Mouse (Mus musculus) kidney, postnatal 25 days (tissue): Measurements from ENCODE around the gene Pdf.
A peak's percentile ranks its signal among the peaks of the same experiment; 100 is the strongest.
"Not testable (repeated sequence)": the region's sequence is repeated elsewhere in the genome, so short reads cannot be mapped to it uniquely, and the experiment has no call there.

Source experiments
- DNase-seq, 2 experiments: peaks; one replicate each; pipeline ENCODE4 v3.0.0; 2021; ENCODE audit warnings: mixed read lengths in 2 of 2

Gene Pdf

GRCm38 (mm10) chr8:107035641-107036040 is 12.8 kb downstream of the Pdf start:
- DNase-seq = no peak

DNA sequence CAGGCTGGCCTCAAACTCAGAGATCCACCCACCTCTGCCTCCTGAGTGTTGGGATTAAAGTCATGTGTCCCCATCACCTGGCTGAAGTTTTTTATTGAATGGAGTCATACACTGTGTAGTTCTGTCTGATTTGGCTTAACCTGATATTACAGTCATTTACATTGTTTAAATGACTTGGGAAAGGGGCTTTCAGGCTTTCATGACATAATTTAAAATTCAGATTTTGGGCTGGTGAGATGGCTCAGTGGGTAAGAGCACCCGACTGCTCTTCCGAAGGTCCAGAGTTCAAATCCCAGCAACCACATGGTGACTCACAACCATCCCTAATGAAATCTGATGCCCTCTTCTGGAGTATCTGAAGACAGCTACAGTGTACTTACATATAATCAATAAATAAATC is 14.8 kb downstream of the Pdf start:
- not testable (repeated sequence) for DNase-seq

GRCm38 (mm10) chr8:107031577-107032090 is 16.8 kb downstream of the Pdf start:
- DNase-seq = no peak

- peak; percentile 97 for DNase-seq
Measured at GRCm38 (mm10) chr8:107030650-107031576, 17.5 kb downstream of the Pdf start, which contains the start of gene Vps4a. Gene Vps4a (plus strand): TSS chr8:107031222.

GRCm38 (mm10) chr8:107030058-107030457 is 18.4 kb downstream of the Pdf start:
- DNase-seq = no peak

DNA sequence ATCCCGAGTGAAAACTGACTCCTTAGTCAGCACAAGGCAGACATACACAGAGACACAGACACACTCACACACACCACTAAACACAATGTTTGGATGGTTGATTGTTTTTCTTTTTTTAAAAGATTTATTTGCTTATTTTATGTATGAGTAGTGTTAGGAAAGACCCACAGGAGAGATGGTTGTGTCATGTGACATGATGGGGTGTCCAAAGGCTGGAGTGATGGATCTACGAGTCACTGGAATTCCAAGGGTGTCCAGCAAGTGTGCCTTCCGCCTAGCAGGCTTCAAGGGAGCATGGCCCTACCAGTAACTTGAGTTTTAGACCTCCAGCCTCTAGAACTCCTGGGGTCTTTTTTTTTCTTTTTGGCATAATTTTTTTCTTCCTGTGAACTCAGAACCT is 19.1 kb downstream of the Pdf start:
- no peak for DNase-seq

GRCm38 (mm10) chr8:107023479-107023878 is 24.9 kb downstream of the Pdf start:
- DNase-seq = no peak

GRCm38 (mm10) chr8:107014915-107015314 is 33.5 kb downstream of the Pdf start:
- DNase-seq = no peak

DNA sequence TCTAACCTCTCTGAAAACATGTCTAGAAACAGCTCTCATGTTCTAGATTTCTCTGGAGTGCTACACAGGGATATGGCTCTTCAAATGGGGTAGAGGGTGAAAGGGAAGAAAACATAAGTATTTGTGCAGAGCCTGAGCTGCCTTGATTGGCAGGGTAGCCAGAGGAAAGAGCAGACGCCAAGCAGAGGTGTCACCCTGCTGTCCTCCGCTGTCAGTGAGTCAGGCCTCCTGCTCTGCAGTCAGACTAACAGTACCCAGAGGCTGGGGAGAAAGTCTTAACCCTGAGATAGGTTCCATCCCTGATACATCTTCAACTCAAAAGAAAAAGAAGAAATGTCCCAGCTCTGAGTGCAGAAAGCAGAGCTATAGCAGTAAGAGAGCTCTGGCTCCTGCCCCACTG is 35.7 kb downstream of the Pdf start:
- DNase-seq = no peak

GRCm38 (mm10) chr8:107007795-107008194 is 40.6 kb downstream of the Pdf start:
- DNase-seq = no peak

GRCm38 (mm10) chr8:107002532-107002931 is 45.9 kb downstream of the Pdf start:
- DNase-seq = peak; percentile 88 to 95

DNA sequence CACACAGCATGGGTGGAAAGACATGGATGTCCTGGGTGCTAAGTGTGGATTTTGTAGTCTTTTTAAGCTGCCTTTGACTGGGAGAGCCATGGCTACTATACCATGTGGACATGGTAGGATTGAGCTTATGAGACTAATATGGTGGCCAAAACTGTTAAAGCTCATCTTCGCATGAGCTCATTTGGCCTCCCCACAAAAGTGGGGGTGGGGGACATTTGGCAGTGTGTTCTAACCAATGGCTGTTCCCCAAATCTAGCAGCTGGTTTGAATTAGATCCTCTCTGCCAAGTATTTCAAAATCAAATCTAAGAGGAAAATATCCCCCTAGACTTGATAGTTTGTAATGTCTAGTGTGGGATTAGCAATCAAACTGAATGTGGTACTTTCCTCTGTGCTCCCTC is 49.3 kb downstream of the Pdf start:
- no peak for DNase-seq

DNA sequence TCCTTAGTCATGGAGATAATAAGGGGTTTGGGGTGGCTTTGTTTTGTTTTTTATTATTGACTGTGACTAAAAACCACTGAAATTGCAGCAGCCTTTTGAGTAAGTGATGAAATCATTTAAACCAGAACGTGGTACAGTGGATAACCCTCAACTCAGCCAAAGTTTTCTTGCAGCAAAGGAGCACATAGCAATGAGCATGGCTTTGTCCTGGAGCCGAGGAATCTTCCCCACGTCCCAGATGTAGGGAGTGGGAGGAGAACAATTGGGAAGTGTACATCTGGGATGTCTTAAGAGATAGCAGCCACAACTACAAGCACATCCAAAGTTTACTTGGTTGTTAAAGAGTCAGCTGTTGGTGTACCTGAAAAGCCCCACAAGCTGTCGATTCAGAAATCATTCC is 51.0 kb downstream of the Pdf start:
- DNase-seq = no peak

- DNase-seq = peak in 1 of 2 experiments; percentile 21
Measured at GRCm38 (mm10) chr8:106996339-106996738, 52.1 kb downstream of the Pdf start.
